In genomic region chr7:4788499-4789435, GRCm38 (mm10) we compare ENCODE assay signal across 8 mouse cellular contexts. TPM values are rescaled to one million over a fixed set of nuclear protein-coding genes. Genes with fewer than 3 reads are reported as not detected.
A peak's percentile ranks its signal among the peaks of the same experiment; 100 is the strongest.
DNase-seq lines count a peak whose midpoint lies in the region; ATAC-seq and TF ChIP-seq lines count a peak whose summit lies in the region.

No protein-coding gene starts in this region.

- H3K9me3 ChIP-seq in embryonic facial prominence, embryonic 11.5 days (replicated peaks; ENCODE audit: control insufficient read depth, low read length), result no peaks in the 10 kb centered on the region
- no peaks in the 10 kb centered on the region for H3K9me3 ChIP-seq in heart, embryonic 10.5 days
- H3K9me3 ChIP-seq in kidney, embryonic 16.5 days (ENCODE audit: low read length), result no peaks in the 10 kb centered on the region
- H3K9me3 ChIP-seq in liver, embryonic 14.5 days (ENCODE audit: control insufficient read depth, low read length), result no peaks in the 10 kb centered on the region
- H3K9me3 ChIP-seq in stomach, embryonic 15.5 days, result no peaks in the 10 kb centered on the region

- ATAC-seq in embryonic facial prominence, embryonic 11.5 days (replicated peaks; ENCODE audit: insufficient number of reproducible peaks, low FRiP score, low TSS enrichment, low read depth), result peak; percentile 46
- ATAC-seq in kidney, embryonic 16.5 days (ENCODE audit: low FRiP score, low TSS enrichment), result peak; percentile 58
- ATAC-seq in liver, embryonic 14.5 days (ENCODE audit: insufficient read depth), result peak; percentile 48
- ATAC-seq in stomach, embryonic 15.5 days (ENCODE audit: insufficient read depth, low FRiP score, low read depth), result peak; percentile 19

- no peaks in the 10 kb centered on the region for H3K36me3 ChIP-seq in embryonic facial prominence, embryonic 11.5 days (replicated peaks; ENCODE audit: control insufficient read depth, insufficient read depth, low read depth, low read length)
- H3K36me3 ChIP-seq in heart, embryonic 10.5 days, result peaks cover 4% of the 10 kb centered on the region
- 0 out of 2 replicates have a peak, but pooled peaks cover 3% of the 10 kb centered on the region for H3K36me3 ChIP-seq in kidney, embryonic 16.5 days (ENCODE audit: insufficient read depth, low read length)
- H3K36me3 ChIP-seq in liver, embryonic 14.5 days (replicated peaks; ENCODE audit: control insufficient read depth, insufficient read depth, low read depth), result peaks cover 4% of the 10 kb centered on the region
- 0 out of 2 replicates have a peak, but pooled peaks cover 3% of the 10 kb centered on the region for H3K36me3 ChIP-seq in stomach, embryonic 15.5 days

- peak overlapping the region; percentile 83 for H3K4me2 ChIP-seq in embryonic facial prominence, embryonic 11.5 days (ENCODE audit: low read depth, low read length)
- peak overlapping the region; percentile 93 for H3K4me2 ChIP-seq in kidney, embryonic 16.5 days (replicated peaks; ENCODE audit: low read depth, low read length)
- peak overlapping the region; percentile 85 for H3K4me2 ChIP-seq in liver, embryonic 14.5 days (ENCODE audit: low read depth)
- peak overlapping the region; percentile 94 for H3K4me2 ChIP-seq in stomach, embryonic 15.5 days

- TF ChIP-seq CTCF in liver, embryonic 14.5 days (IDR thresholded peaks at IDR 0.05; ENCODE audit: low read depth), result peak; percentile 20; the same call in 1 of the 2 replicates

- WGBS in embryonic facial prominence, embryonic 11.5 days, result 2% methylated on average over 52 of the region's 64 CpGs
- 2% methylated on average over 64 of the region's 64 CpGs for WGBS in heart, embryonic 10.5 days
- under 1% methylated on average over 60 of the region's 64 CpGs for WGBS in kidney, embryonic 16.5 days
- WGBS in liver, embryonic 14.5 days (ENCODE audit: insufficient replicate concordance), result under 1% methylated on average over 64 of the region's 64 CpGs
- 2% methylated on average over 63 of the region's 64 CpGs for WGBS in stomach, embryonic 15.5 days

- TF ChIP-seq EP300 in liver, embryonic 14.5 days (IDR thresholded peaks at IDR 0.05; ENCODE audit: low read depth), result no peak

- H3K4me3 ChIP-seq in embryonic facial prominence, embryonic 11.5 days (ENCODE audit: low read depth, low read length), result peak overlapping the region; percentile 55
- peak overlapping the region; percentile 72 for H3K4me3 ChIP-seq in heart, embryonic 10.5 days
- H3K4me3 ChIP-seq in kidney, embryonic 16.5 days (ENCODE audit: low read length), result peak overlapping the region; percentile 66
- peak overlapping the region; percentile 63 to 72 for H3K4me3 ChIP-seq in liver, embryonic 14.5 days (ENCODE audit: insufficient read depth in 1 of 2, low read depth in 2 of 2, low read length in 2 of 2)
- peak overlapping the region; percentile 62 for H3K4me3 ChIP-seq in stomach, embryonic 15.5 days (replicated peaks)

- H3K27me3 ChIP-seq in embryonic facial prominence, embryonic 11.5 days (ENCODE audit: control insufficient read depth, insufficient read depth, low read length), result 0 out of 2 replicates have a peak, but pooled peaks cover 3% of the 10 kb centered on the region
- H3K27me3 ChIP-seq in heart, embryonic 10.5 days (ENCODE audit: insufficient read depth, poor library complexity, severe bottlenecking), result peaks cover 13% of the 10 kb centered on the region; the same call in 1 of the 2 replicates
- no peaks in the 10 kb centered on the region for H3K27me3 ChIP-seq in kidney, embryonic 16.5 days (ENCODE audit: insufficient read depth, low read length)
- H3K27me3 ChIP-seq in liver, embryonic 14.5 days (ENCODE audit: control insufficient read depth, insufficient read depth, low read length), result no peaks in the 10 kb centered on the region
- H3K27me3 ChIP-seq in stomach, embryonic 15.5 days (replicated peaks), result no peaks in the 10 kb centered on the region

- no peaks in the 10 kb centered on the region for H3K4me1 ChIP-seq in embryonic facial prominence, embryonic 11.5 days (ENCODE audit: control insufficient read depth, insufficient read depth, low read length)
- peaks cover 8% of the 10 kb centered on the region for H3K4me1 ChIP-seq in heart, embryonic 10.5 days
- peaks cover 16% of the 10 kb centered on the region for H3K4me1 ChIP-seq in kidney, embryonic 16.5 days (ENCODE audit: insufficient read depth, low read length)
- peaks cover 7 to 20% of the 10 kb centered on the region in 2 experiments for H3K4me1 ChIP-seq in liver, embryonic 14.5 days (replicated peaks; ENCODE audit: control insufficient read depth in 2 of 2, insufficient read depth in 2 of 2, low read length in 1 of 2)
- H3K4me1 ChIP-seq in stomach, embryonic 15.5 days, result peaks cover 2% of the 10 kb centered on the region; the same call in 1 of the 2 replicates

- peak overlapping the region; percentile 35; the same call in 1 of the 2 replicates for H3K27ac ChIP-seq in embryonic facial prominence, embryonic 11.5 days (replicated peaks; ENCODE audit: low read depth, low read length)
- H3K27ac ChIP-seq in heart, embryonic 10.5 days, result peak overlapping the region; percentile 92
- peak overlapping the region; percentile 82 for H3K27ac ChIP-seq in kidney, embryonic 16.5 days (ENCODE audit: low read length)
- peak overlapping the region; percentile 31 for H3K27ac ChIP-seq in liver, embryonic 14.5 days
- peak overlapping the region; percentile 83 for H3K27ac ChIP-seq in stomach, embryonic 15.5 days

- peak overlapping the region; percentile 83 for H3K9ac ChIP-seq in embryonic facial prominence, embryonic 11.5 days (replicated peaks; ENCODE audit: low read length)
- peak overlapping the region; percentile 90 for H3K9ac ChIP-seq in kidney, embryonic 16.5 days (replicated peaks; ENCODE audit: low read length)
- peak overlapping the region; percentile 84 for H3K9ac ChIP-seq in liver, embryonic 14.5 days (replicated peaks)
- peak overlapping the region; percentile 80 for H3K9ac ChIP-seq in stomach, embryonic 15.5 days

- peak; percentile 85 for DNase-seq in 3134 (ENCODE audit: extremely low read depth, insufficient read length, low spot score)
- peak; percentile 61 to 75 for DNase-seq in adrenal gland, adult 18-20 months (ENCODE audit: low spot score in 2 of 2)
- peak; percentile 67 for DNase-seq in embryonic facial prominence, embryonic 11.5 days (ENCODE audit: low spot score)
- DNase-seq in heart, embryonic 10.5 days (ENCODE audit: low spot score), result peak; percentile 90
- no peak for DNase-seq in liver, embryonic 14.5 days (ENCODE audit: low read depth in 3 of 3, low spot score in 3 of 3)
- DNase-seq in natural killer cell, adult 2 months (ENCODE audit: low spot score in 2 of 2), result peak; percentile 21 to 27

RNA-seq across cellular contexts. Expression of gene Tmem238, which starts 0.7 kb away (rescaled TPM):
- 10 to 100 TPM in 1 of 2 experiments, 1 to 10 TPM in 1; 6.5 to 12.1 TPM for total RNA-seq in adrenal gland, adult 18-20 months (2021)
- 1.3 and 1.4 TPM in 2 replicates for polyA plus RNA-seq in embryonic facial prominence, embryonic 11.5 days (2014; fragmentation: Nextera tagmentation; extraction: Ambion mirVana)
- polyA plus RNA-seq in heart, embryonic 10.5 days (2016; fragmentation: Nextera tagmentation; extraction: Ambion mirVana), result 4.7 and 6.3 TPM in 2 replicates
- polyA plus RNA-seq in kidney, embryonic 16.5 days (2015; fragmentation: Nextera tagmentation; extraction: Ambion mirVana), result 12.5 and 14.3 TPM in 2 replicates
- 7.5 and 8.2 TPM in 2 replicates for polyA plus RNA-seq in liver, embryonic 14.5 days (2012; rRNA removed)
- polyA plus RNA-seq in liver, embryonic 14.5 days (2014; fragmentation: Nextera tagmentation; extraction: Ambion mirVana), result 5.4 and 5.8 TPM in 2 replicates
- 35.4 and 36.4 TPM in 2 replicates for polyA plus RNA-seq in stomach, embryonic 15.5 days (2015; fragmentation: Nextera tagmentation; extraction: Ambion mirVana)

RNA-seq across cellular contexts. Expression of gene Rpl28, which starts 3.9 kb away (rescaled TPM):
- 100 to 1,000 TPM; 849 to 923 TPM for total RNA-seq in adrenal gland, adult 18-20 months (2021)
- 149 and 169 TPM in 2 replicates for polyA plus RNA-seq in embryonic facial prominence, embryonic 11.5 days (2014; fragmentation: Nextera tagmentation; extraction: Ambion mirVana)
- 314 and 329 TPM in 2 replicates for polyA plus RNA-seq in heart, embryonic 10.5 days (2016; fragmentation: Nextera tagmentation; extraction: Ambion mirVana)
- 315 and 357 TPM in 2 replicates for polyA plus RNA-seq in kidney, embryonic 16.5 days (2015; fragmentation: Nextera tagmentation; extraction: Ambion mirVana)
- polyA plus RNA-seq in liver, embryonic 14.5 days (2012; rRNA removed), result 237 and 307 TPM in 2 replicates
- polyA plus RNA-seq in liver, embryonic 14.5 days (2014; fragmentation: Nextera tagmentation; extraction: Ambion mirVana), result 185 and 186 TPM in 2 replicates
- polyA plus RNA-seq in stomach, embryonic 15.5 days (2015; fragmentation: Nextera tagmentation; extraction: Ambion mirVana), result 309 and 356 TPM in 2 replicates

RNA-seq across cellular contexts. Expression of gene Tmem190, which starts 6.0 kb away (rescaled TPM):
- total RNA-seq in adrenal gland, adult 18-20 months (2021), result not detected
- not detected in 2 replicates for polyA plus RNA-seq in embryonic facial prominence, embryonic 11.5 days (2014; fragmentation: Nextera tagmentation; extraction: Ambion mirVana)
- 0.34 TPM in 1 of 2 replicates, not detected in the other for polyA plus RNA-seq in heart, embryonic 10.5 days (2016; fragmentation: Nextera tagmentation; extraction: Ambion mirVana)
- polyA plus RNA-seq in kidney, embryonic 16.5 days (2015; fragmentation: Nextera tagmentation; extraction: Ambion mirVana), result 0.57 and 0.97 TPM in 2 replicates
- not detected in 2 replicates for polyA plus RNA-seq in liver, embryonic 14.5 days (2012; rRNA removed)
- polyA plus RNA-seq in liver, embryonic 14.5 days (2014; fragmentation: Nextera tagmentation; extraction: Ambion mirVana), result not detected in 2 replicates
- polyA plus RNA-seq in stomach, embryonic 15.5 days (2015; fragmentation: Nextera tagmentation; extraction: Ambion mirVana), result 1.2 and 1.4 TPM in 2 replicates

RNA-seq across cellular contexts. Expression of gene Il11, which starts 6.1 kb away (rescaled TPM):
- total RNA-seq in adrenal gland, adult 18-20 months (2021), result under 1 TPM; 0.17 to 0.51 TPM
- 0.21 TPM in 1 of 2 replicates, not detected in the other for polyA plus RNA-seq in embryonic facial prominence, embryonic 11.5 days (2014; fragmentation: Nextera tagmentation; extraction: Ambion mirVana)
- polyA plus RNA-seq in heart, embryonic 10.5 days (2016; fragmentation: Nextera tagmentation; extraction: Ambion mirVana), result 0.15 and 0.20 TPM in 2 replicates
- polyA plus RNA-seq in kidney, embryonic 16.5 days (2015; fragmentation: Nextera tagmentation; extraction: Ambion mirVana), result 0.17 and 0.42 TPM in 2 replicates
- 0.03 and 0.09 TPM in 2 replicates for polyA plus RNA-seq in liver, embryonic 14.5 days (2012; rRNA removed)
- not detected in 2 replicates for polyA plus RNA-seq in liver, embryonic 14.5 days (2014; fragmentation: Nextera tagmentation; extraction: Ambion mirVana)
- polyA plus RNA-seq in stomach, embryonic 15.5 days (2015; fragmentation: Nextera tagmentation; extraction: Ambion mirVana), result 0.13 and 0.22 TPM in 2 replicates

RNA-seq across cellular contexts. Expression of gene Fam71e2, which starts 17.7 kb away (rescaled TPM):
- not detected for total RNA-seq in adrenal gland, adult 18-20 months (2021)
- not detected in 2 replicates for polyA plus RNA-seq in embryonic facial prominence, embryonic 11.5 days (2014; fragmentation: Nextera tagmentation; extraction: Ambion mirVana)
- polyA plus RNA-seq in heart, embryonic 10.5 days (2016; fragmentation: Nextera tagmentation; extraction: Ambion mirVana), result not detected in 2 replicates
- polyA plus RNA-seq in kidney, embryonic 16.5 days (2015; fragmentation: Nextera tagmentation; extraction: Ambion mirVana), result not detected in 2 replicates
- polyA plus RNA-seq in liver, embryonic 14.5 days (2012; rRNA removed), result not detected in 2 replicates
- not detected in 2 replicates for polyA plus RNA-seq in liver, embryonic 14.5 days (2014; fragmentation: Nextera tagmentation; extraction: Ambion mirVana)
- polyA plus RNA-seq in stomach, embryonic 15.5 days (2015; fragmentation: Nextera tagmentation; extraction: Ambion mirVana), result not detected in 2 replicates

Comparison
In these comparisons a context has a peak if more than half of its experiments do, and no peak if none do; other contexts are left out.
1. DNase-seq: peak in 3134 (single experiment), adrenal gland, adult 18-20 months (2 of 2), embryonic facial prominence, embryonic 11.5 days (single experiment), heart, embryonic 10.5 days (single experiment) and natural killer cell, adult 2 months (2 of 2); none in liver, embryonic 14.5 days (0 of 3).
2. H3K27ac ChIP-seq: peak in every context shown above with its lines; median percentile 92 in heart, embryonic 10.5 days; 83 in stomach, embryonic 15.5 days; 82 in kidney, embryonic 16.5 days; 35 in embryonic facial prominence, embryonic 11.5 days; 31 in liver, embryonic 14.5 days.
3. Peak in every context shown above with its lines, with median percentiles within 50 percentile points of each other: ATAC-seq, H3K4me2 ChIP-seq, H3K4me3 ChIP-seq and H3K9ac ChIP-seq.